Mouse (Mus musculus) bone marrow, adult 2 months (tissue): ENCODE measurements around the gene Abhd16b. TPM values are rescaled to one million over a fixed set of nuclear protein-coding genes. Genes with fewer than 3 reads are reported as not detected.
A peak's percentile ranks its signal among the peaks of the same experiment; 100 is the strongest.
"Not testable (repeated sequence)": the region's sequence is repeated elsewhere in the genome, so short reads cannot be mapped to it uniquely, and the experiment has no call there.

ENCODE experiments used
- H3K27ac ChIP-seq: fragments of 200-500 bp; 2 replicates; pipeline ENCODE4 v1.5.1; 2012; ENCODE audit warnings: low read depth, mild to moderate bottlenecking, control low read depth, inconsistent platforms, low read length; ENCODE audit not compliant: control insufficient read depth, poor library complexity, insufficient read depth
- H3K4me1 ChIP-seq: fragments of 200-500 bp; 2 replicates; pipeline ENCODE4 v1.6.1; 2011; ENCODE audit warnings: low read length; ENCODE audit not compliant: control insufficient read depth, insufficient read depth
- H3K4me3 ChIP-seq: fragments of 200-500 bp; replicated peaks from 2 replicates; pipeline ENCODE3; 2011; ENCODE audit warnings: mild to moderate bottlenecking, low read depth, low read length, control low read depth; ENCODE audit not compliant: control insufficient read depth
- CTCF ChIP-seq: fragments of 200-500 bp; IDR thresholded peaks from 2 replicates; pipeline ENCODE4 v1.5.1; 2011; ENCODE audit warnings: low read length, control low read depth; ENCODE audit not compliant: control insufficient read depth, insufficient read depth
- POLR2A ChIP-seq: fragments of 200-500 bp; IDR thresholded peaks from 2 replicates; pipeline ENCODE4 v1.6.1; 2011; ENCODE audit warnings: low read depth, mild to moderate bottlenecking, control low read depth, low read length, borderline replicate concordance; ENCODE audit not compliant: control insufficient read depth
- WGBS: fragments of 180-500 bp; shearing (Covaris S2); methylation state at CpG from one replicate; pipeline ENCODE4 v1.1.7; 2018; 5-methylcytosine and 5-hydroxymethylcytosine counted together
- polyA plus RNA-seq: library from polyadenylated mRNA; stranded (reverse); fragments of >200 nt; gene quantifications from 2 replicates; pipeline ENCODE4 v1.2.4, GENCODE M21; 2011; ENCODE audit warnings: low replicate concordance; ENCODE audit not compliant: missing spikeins, insufficient read depth, insufficient read length

Abhd16b gene
- polyA plus RNA-seq, 1 experiment, result not detected

DNA sequence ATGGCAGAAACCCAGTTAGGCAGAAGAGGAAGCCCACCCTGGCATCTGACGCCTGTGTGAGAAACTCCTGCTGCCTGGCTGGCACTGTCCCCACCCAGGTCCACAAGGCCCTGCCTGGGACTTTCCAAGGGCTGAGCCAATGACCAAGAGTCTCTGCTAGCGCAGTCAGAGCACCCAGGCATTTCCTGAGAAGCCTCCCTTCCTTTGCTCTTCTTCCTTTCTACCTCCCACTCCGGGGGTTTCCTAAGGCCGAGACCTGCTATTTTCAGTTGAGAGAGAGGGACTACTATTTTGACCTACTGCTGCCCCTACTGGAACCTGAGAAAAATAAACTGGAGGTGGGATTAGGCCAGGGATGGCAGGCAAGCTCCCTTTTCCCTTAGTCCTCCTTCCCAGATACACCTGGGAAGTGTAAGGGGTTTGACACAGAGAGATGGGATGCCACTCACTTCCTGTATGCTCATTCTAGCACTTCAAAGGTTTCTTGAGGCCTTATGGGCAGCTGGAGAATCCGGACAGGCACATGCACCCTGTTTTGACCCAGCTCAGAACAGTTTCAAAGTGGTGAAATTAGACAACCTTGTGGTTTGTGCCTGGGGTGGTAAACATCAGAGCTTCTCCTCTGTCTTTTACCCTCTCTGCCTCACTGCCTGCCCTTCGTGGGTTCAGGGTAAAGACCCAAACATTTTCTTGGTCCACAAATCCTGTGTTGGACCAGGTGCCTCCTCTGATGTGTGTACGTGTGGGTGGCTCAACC, 9.3 kb upstream of the Abhd16b start:
- peaks cover 1% of the 10 kb centered on the region; the same call in 1 of the 2 replicates for H3K4me1 ChIP-seq
- WGBS, result 4% methylated on average over 7 of the region's 7 CpGs
- no peak overlapping the region for H3K4me3 ChIP-seq
- H3K27ac ChIP-seq, result peak overlapping the region; percentile 25
- TF ChIP-seq CTCF (no peak), POLR2A (no peak)

- Histone ChIP-seq H3K4me1 (peaks cover 1% of the 10 kb centered on the region; the same call in 1 of the 2 replicates), H3K4me3 (no peak overlapping the region), H3K27ac (no peak overlapping the region)
- 63% methylated on average over 6 of the region's 6 CpGs for WGBS
- TF ChIP-seq POLR2A (no peak), CTCF (no peak)
These were observed 8.4 kb upstream of the Abhd16b start for GRCm38 (mm10) chr2:181484456-181485233.

DNA sequence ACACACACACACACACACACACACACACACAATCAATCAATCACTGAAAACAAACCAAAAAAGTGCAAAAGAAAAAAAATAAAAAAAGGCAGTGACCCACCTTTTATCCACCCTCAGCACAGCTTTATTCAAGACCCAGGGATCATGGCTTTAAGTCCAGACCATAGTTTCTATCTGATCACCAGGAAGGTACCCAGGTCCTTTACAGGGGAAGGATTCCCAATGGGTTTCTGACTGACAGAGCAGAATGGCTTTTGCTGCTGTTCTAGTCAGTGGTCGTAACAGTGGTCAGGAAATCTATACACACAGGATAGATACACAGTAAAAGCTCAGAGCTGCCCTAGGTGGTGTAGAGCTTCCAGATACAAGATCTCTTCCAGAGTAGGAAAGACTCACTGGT, 7.3 kb upstream of the Abhd16b start:
- WGBS, result 69% methylated on average over 1 of the region's 1 CpGs

DNA sequence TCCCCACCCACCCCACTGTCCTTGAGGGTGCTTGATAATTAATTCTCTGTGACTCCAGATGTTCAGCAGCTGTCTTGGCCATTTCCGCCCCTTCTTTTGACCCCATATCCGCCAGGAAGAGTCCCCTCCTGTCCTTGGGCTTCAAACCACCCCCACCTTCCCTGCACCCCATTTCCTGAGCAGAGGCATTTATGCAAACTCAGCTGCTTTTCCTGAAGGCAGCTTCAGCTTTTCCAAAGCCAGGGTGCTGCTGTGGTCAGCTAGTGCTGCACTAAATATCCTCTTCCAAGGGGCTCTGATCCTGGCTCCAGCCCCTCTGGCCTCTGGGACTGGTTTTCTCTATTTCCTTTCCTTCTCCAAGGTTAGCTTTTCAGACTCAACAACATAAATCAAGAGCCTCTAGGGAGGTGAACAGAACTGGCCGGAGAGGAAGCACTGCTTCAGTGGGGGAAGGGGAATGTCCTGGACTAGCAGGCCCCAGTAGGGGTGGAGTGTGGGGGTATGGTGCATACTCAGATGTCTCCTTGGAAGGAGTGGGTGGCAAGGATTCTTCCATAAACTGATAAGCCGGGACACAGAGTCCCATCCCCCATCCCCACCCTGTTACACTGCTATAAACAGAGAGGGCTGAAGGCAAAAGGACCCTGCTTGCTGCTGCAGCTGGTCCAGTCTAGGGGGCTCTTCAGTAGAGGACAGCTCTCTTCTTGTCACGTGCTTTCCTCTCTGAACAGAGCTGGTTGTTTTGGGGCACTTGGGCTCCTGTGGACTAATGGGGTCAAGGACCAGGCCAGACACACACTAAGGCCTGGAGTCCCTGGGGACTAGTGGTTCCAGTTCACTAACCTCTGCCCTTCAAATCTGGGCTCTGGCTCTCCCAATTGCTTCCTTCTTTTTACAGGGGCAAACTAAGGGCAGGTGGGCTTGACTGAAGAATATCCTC, 5.4 kb upstream of the Abhd16b start:
- Histone ChIP-seq H3K27ac (no peak overlapping the region), H3K4me1 (peaks cover 1% of the 10 kb centered on the region), H3K4me3 (no peak overlapping the region)
- no peak for TF ChIP-seq POLR2A
- no peak for TF ChIP-seq CTCF
- WGBS, result 39% methylated on average over 5 of the region's 5 CpGs

More for the DNA sequence above, 7.3 kb upstream of the Abhd16b start:
- H3K27ac ChIP-seq, result no peak overlapping the region
- H3K4me1 ChIP-seq, result peaks cover 1% of the 10 kb centered on the region; the same call in 1 of the 2 replicates
- H3K4me3 ChIP-seq, result no peak overlapping the region
- TF ChIP-seq CTCF (no peak), POLR2A (no peak)

GRCm38 (mm10) chr2:181491432-181492205, 1.4 kb upstream of the Abhd16b start:
- H3K4me3 ChIP-seq, result no peak overlapping the region
- no peak for TF ChIP-seq POLR2A
- TF ChIP-seq CTCF, result no peak
- no peaks in the 10 kb centered on the region; the same call in 1 of the 2 replicates for H3K4me1 ChIP-seq
- H3K27ac ChIP-seq, result no peak overlapping the region
- WGBS, result 21% methylated on average over 7 of the region's 7 CpGs

GRCm38 (mm10) chr2:181492206-181492605, 800 bp upstream of the Abhd16b start:
- under 1% methylated on average over 3 of the region's 3 CpGs for WGBS
- H3K27ac ChIP-seq, result no peak overlapping the region
- TF ChIP-seq CTCF, result no peak
- TF ChIP-seq POLR2A, result no peak
- H3K4me1 ChIP-seq, result no peaks in the 10 kb centered on the region; the same call in 1 of the 2 replicates
- H3K4me3 ChIP-seq, result no peak overlapping the region

DNA sequence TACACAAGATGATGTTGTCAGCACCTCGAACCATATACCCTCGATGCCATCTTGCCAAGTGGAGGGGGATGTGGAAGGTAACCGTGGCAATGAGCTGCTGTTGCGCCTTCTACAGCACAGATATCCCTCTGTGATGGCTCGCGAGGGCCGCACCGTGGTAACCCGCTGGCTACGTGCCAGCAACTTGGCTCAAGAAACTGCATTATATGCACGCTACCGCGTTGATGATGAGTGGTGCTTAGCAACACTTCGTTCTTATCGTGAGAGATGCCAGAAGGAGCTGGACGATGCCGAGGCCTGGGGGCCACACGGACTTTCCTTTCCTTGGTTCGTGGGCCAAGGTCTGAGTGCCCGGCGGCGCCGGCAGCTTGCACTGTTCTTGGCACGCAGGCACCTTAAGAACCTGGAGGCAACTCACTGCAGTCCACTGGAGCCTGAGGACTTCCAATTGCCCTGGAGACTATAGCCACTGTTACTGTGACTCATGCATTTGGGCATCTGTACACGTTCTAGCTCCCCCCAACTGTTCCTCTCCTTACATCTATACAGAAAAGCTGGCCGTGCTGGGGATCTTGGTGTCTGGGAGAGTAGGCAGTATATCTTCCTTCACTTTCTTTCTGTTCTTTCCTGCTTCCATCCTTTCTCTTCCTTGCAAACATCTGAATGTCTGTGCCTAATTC, 1.4 kb downstream of the Abhd16b start:
- Histone ChIP-seq H3K27ac (no peak overlapping the region), H3K4me3 (no peak overlapping the region), H3K4me1 (no peaks in the 10 kb centered on the region; the same call in 1 of the 2 replicates)
- WGBS, result 84% methylated on average over 26 of the region's 26 CpGs
- no peak for TF ChIP-seq POLR2A
- no peak for TF ChIP-seq CTCF

GRCm38 (mm10) chr2:181495845-181496244, 2.8 kb downstream of the Abhd16b start:
- H3K4me1 ChIP-seq, H3K4me3 ChIP-seq, H3K27ac ChIP-seq: not testable (repeated sequence)
- WGBS, result 5% methylated on average over 8 of the region's 8 CpGs
